Mouse (Mus musculus): ENCODE measurements around the gene Mrpl47. TPM values are rescaled to one million over a fixed set of nuclear protein-coding genes. Genes with fewer than 3 reads are reported as not detected.
"Not testable (repeated sequence)": the region's sequence is repeated elsewhere in the genome, so short reads cannot be mapped to it uniquely, and the experiment has no call there.

Gene Mrpl47
- 10 to 100 TPM; 19.4 to 23.0 TPM for total RNA-seq (2021)
- long read RNA-seq, experiment 1, transcript Mrpl47-201 (7 exons, 3,364 nt), result major isoform, 12 of 17 reads
- long read RNA-seq, experiment 1, partial matches to known transcripts, result 3 of 17 reads
- long read RNA-seq, experiment 1, other reads (novel, unspliced or antisense), result 0 of 17 reads
- long read RNA-seq, experiment 2, transcript Mrpl47-201 (7 exons, 3,364 nt), result major isoform, 14 of 14 reads
- long read RNA-seq, experiment 2, partial matches to known transcripts, result 0 of 14 reads
- long read RNA-seq, experiment 2, other reads (novel, unspliced or antisense), result 0 of 14 reads

- DNase-seq (ENCODE audit: low spot score in 2 of 2), result no peak
Measured at GRCm38 (mm10) chr3:32737172-32737655, at the start of gene Mrpl47. TSS of gene Mrpl47 (minus strand) at chr3:32737605.

GRCm38 (mm10) chr3:32770781-32771180 lies 33.4 kb upstream of the Mrpl47 start:
- DNase-seq (ENCODE audit: low spot score in 2 of 2), result no peak

GRCm38 (mm10) chr3:32763902-32764301 lies 26.5 kb upstream of the Mrpl47 start:
- DNase-seq (ENCODE audit: low spot score in 2 of 2), result no peak

DNA sequence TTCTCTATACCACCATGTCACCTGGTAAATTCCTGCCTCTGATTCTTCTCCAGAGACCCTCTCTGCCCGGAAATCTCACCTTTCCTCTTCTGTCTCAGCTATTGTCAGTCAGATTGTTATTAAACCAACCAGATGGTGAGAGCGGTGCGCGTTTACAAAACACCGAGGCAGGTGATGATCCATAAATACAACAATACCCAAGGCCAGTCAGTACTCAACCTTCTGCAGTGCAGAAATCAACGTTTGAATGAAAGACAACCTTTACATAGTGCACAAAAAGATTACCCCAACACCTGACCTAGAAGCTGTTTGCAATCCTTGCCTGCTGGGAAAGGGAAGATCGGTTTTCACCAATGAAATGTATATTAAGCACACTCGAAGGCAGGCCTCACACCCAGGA lies 25.6 kb upstream of the Mrpl47 start:
- no peak for DNase-seq (ENCODE audit: low spot score in 2 of 2)

- no peak for DNase-seq (ENCODE audit: low spot score in 2 of 2)
Measured at GRCm38 (mm10) chr3:32759212-32759611, 21.8 kb upstream of the Mrpl47 start.

GRCm38 (mm10) chr3:32754384-32754915 lies 17.0 kb upstream of the Mrpl47 start:
- no peak for DNase-seq (ENCODE audit: low spot score in 2 of 2)

- no peak for DNase-seq (ENCODE audit: low spot score in 2 of 2)
Measured at GRCm38 (mm10) chr3:32749820-32750579, 12.6 kb upstream of the Mrpl47 start.

DNA sequence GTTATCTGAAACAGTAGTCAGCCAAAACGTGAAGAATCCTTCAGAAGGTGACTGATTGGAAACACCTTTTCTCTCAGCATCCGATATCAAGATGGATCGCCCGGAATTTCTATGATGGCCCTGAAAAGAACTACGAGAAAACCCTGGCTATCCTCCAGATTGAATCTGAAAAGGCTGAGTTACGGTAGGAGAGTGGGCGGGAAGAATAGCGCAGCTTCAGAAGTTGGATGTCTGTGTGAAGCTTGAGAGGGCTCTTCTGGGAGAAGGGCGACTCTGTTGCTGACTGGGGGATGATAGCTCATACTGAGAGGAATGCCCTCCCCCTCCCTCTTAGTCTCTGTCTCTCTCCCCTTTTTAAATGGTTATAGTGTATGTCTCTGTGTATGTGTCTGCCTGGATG lies 11.0 kb upstream of the Mrpl47 start:
- DNase-seq (ENCODE audit: low spot score in 2 of 2), result peak in 1 of 2 experiments; percentile 27

DNA sequence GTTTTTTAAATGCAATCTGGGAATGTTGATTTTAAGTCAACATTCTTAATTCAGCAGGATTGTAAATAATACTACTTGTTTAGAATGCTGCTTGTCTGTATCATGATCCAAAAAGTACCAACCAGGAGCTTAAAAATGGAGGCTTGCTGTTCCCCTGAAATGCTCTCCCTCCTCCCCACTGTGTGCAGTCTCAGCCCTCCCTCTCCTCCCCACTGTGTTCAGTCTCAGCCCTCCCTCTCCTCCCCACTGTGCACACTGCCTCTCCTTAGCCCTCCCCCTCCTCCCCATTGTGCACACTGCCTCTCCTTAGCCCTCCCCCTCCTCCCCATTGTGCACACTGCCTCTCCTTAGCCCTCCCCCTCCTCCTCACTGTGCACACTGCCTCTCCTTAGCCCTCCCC lies 8.0 kb upstream of the Mrpl47 start:
- not testable (repeated sequence) for DNase-seq (ENCODE audit: low spot score in 2 of 2)

DNA sequence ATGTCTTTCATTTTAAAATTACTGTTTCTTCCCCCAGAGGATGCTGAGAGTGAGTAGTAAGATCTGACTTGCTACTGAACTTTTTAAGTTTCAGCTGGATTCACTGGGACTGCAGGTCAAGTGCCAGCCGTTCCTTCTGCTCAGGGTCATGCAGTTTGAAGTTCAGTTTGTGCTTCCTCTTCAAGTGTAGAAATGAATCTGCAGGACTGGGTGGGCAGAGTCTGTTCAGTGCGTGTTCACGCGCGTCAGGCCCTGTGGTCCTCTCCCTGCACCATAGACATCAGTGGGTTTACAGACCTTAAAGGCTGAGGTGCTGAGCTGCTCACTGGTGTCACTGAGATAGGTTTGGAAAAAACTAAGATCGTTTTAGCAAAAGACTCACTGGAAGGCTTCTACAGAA lies 7.6 kb upstream of the Mrpl47 start:
- DNase-seq (ENCODE audit: low spot score in 2 of 2), result no peak

GRCm38 (mm10) chr3:32742276-32742780 lies 4.9 kb upstream of the Mrpl47 start:
- no peak for DNase-seq (ENCODE audit: low spot score in 2 of 2)

DNA sequence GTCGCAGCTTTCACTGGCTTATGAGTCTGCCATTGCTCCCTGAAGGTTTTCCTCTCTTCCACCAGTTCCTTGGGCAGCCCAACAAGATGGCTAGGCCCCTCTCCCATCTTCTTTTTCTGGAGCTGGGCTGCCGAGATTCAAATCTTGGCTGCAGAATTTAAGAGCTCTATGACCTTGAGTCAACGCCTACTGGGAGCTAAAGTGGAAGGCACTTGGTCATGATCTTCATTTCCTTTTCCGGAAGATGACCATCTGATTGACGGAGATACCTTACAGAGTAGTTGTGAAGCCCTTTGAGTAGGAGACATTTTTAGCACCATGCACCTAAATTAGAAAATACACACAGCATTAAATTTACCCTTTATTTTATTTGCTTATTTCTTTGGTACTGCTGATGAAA lies 1.1 kb upstream of the Mrpl47 start:
- DNase-seq (ENCODE audit: low spot score in 2 of 2), result no peak

DNA sequence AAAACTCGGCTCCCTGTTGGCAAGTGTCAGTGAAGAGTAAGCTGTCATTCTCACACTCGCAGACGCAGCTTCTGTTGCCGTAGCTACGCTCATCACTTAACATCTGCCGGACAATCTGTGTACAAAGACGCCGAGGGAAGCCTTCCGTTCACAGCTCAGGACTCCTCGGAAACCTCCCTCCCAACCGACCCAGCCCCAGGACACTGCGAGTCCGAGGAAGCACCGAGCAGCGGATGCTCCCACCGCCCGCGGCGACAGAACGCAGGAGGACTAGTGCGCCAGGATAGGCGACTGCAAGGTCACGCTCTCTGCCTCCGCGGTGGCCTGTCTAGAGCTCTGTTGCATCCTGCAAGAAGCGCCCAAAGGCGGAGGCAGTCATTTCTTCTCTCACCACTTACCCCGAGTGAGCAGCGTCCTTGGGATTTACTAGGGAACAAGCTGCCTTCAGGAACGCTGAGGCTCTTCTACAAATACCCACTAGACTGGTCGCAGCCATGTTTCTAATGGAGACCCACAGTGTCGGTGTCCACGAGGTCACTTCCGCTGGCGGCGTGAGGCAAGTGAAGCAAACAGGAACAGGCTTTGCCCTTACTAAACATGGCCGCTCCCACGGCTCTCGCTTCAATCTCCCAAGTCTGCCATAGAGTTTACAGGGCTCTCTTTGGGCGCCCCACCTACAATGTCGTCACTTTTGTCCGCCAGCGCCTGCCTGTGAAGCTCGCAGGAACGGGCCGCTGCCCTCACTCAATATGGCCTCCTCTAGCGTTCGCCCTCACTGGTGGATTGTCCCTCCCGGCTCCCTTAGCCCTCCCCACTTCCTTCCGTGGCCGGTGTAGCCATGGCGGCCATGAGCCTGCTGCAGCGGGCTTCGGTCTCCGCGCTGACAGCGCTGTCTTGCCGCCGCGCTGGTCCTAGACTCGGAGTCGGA lies 897 bp downstream of the Mrpl47 start, which contains the start of gene Ndufb5:
Gene Ndufb5 (plus strand): TSS at position 747 of the 928 bp plus-strand sequence.
- peak; percentile 98 to 99 for DNase-seq (ENCODE audit: low spot score in 2 of 2)

DNA sequence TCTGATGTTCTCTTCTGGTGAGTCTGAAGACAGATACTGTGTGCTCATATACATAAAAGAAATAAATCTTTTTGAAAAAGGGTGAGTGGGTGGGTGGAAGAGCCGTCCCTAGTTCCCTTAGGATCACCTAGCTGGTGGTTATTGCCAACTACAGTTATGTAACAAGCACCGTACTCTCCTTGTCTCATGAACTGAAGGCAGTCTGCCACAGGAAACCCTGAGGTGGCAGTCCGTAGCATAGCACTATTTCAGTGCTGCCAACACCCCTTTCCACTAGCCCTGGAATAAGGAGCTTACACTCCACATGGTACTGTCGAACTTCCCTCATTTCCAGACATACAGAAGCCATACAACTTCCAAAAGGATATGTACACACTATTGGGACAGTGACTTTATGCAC lies 9.5 kb downstream of the Mrpl47 start:
- no peak for DNase-seq (ENCODE audit: low spot score in 2 of 2)

GRCm38 (mm10) chr3:32725951-32726350 lies 11.5 kb downstream of the Mrpl47 start:
- no peak for DNase-seq (ENCODE audit: low spot score in 2 of 2)

GRCm38 (mm10) chr3:32724191-32724590 lies 13.2 kb downstream of the Mrpl47 start:
- no peak for DNase-seq (ENCODE audit: low spot score in 2 of 2)

GRCm38 (mm10) chr3:32718271-32718670 lies 19.1 kb downstream of the Mrpl47 start:
- DNase-seq (ENCODE audit: low spot score in 2 of 2), result no peak

GRCm38 (mm10) chr3:32717403-32717802 lies 20.0 kb downstream of the Mrpl47 start:
- not testable (repeated sequence) for DNase-seq (ENCODE audit: low spot score in 2 of 2)

GRCm38 (mm10) chr3:32713711-32714110 lies 23.7 kb downstream of the Mrpl47 start:
- no peak for DNase-seq (ENCODE audit: low spot score in 2 of 2)

DNA sequence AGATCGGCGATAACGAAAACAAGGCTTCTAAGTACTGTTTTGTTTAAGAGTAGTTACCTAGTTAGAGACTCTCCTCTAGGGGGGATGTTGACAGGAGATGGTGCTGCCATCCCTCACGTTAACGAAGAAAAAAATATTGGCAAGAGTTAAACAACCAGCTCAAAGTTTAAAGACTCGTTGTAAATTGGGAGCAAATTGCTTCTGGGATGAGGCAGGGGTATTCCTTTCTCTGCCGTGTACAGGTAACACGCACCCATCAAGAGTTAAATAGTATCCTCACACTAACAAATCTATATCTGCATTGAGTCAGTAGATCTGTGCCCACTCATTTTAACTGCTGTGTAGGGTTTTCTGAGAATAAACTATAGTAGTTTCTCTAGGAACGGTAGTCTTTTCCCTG lies 28.0 kb downstream of the Mrpl47 start:
- DNase-seq (ENCODE audit: low spot score in 2 of 2), result no peak

Data from left cerebral cortex, adult 18-20 months (tissue).